Mouse (Mus musculus): ENCODE results near the gene Agbl4.

GRCm38 (mm10) chr4:111529996-111530395 is 1132.5 kb downstream of the Agbl4 start:
- TF ChIP-seq CTCF (IDR thresholded peaks at IDR 0.05; ENCODE audit: control insufficient read depth, insufficient read depth, insufficient replicate concordance, low read depth, low read length) (no peak), POLR2A (IDR thresholded peaks at IDR 0.05; ENCODE audit: control insufficient read depth, low read depth, low read length) (no peak)

Data from testis, adult 2 months (tissue).